In the genomic region with DNA sequence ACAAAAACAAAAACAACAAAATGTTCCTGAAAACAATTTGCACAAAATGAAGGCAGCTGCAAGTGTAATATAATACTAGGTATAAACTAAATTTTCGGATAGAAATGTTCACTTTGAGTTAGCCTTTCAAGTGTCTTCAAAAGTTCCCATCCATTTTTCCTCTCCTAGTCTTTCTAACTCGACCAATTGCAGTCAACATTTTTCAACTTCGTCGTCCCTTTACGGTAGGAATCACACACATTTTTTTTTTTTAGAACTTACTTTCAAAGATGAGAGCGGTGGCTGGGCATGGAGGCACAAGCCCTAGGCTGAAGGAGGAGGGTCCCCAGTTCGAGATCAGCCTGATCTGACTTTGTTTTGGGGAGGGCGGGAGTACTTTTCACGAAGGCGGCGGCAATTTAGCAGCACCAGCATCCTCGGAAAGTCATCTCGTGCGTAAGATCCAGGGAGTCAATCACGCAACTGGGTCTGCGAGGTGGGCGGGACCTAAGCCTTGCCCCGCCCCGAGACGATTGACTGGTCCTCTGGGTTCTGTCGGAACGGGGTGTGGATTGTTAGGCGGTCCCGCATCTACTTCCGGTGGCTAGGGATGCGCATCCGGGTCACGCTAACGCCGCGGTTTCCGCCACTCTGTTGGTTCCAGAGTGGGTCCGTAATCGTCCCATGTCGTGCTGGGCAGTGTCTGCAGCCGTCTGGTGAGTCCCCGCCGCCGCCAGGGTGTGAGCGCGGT, we compare ENCODE assay signal across 8 mouse cellular contexts. TPM values are rescaled to one million over a fixed set of nuclear protein-coding genes. Genes with fewer than 3 reads are reported as not detected.
DNase-seq lines count a peak whose midpoint lies in the region; ATAC-seq lines count a peak whose summit lies in the region.

TSS of gene Eya3 (plus strand) at position 527 of the 730 bp plus-strand sequence.

- DNase-seq in adrenal gland, adult (ENCODE audit: inconsistent age in 2 of 2, low spot score in 1 of 2) = peak; percentile 97 to 98
- peak; percentile 99 for DNase-seq in embryo, embryonic 10.5 days (ENCODE audit: low spot score)
- peak; percentile 95 for DNase-seq in gastrocnemius, postnatal 14 days
- DNase-seq in left cerebral cortex, postnatal 10 days (ENCODE audit: extremely low spot score in 1 of 2, low spot score in 2 of 2) = peak; percentile 93 to 96
- peak; percentile 92 for DNase-seq in right cerebral cortex, postnatal 25 days
- DNase-seq in urinary bladder, postnatal 4 days (ENCODE audit: low spot score in 2 of 2) = peak; percentile 92

- intact Hi-C loops in gastrocnemius, postnatal 14 days (cut with DNase I; ENCODE audit: low total_unique reads) = no loop called here
- intact Hi-C loops in left cerebral cortex, postnatal 10 days (cut with DNase I) = no loop called here

- peak; percentile 98 for ATAC-seq in inflammation-experienced regulatory T-cells, adult 6 months
- peak; percentile 99 for ATAC-seq in megakaryocyte-erythroid progenitor cell, adult 5-6 weeks (replicated peaks; ENCODE audit: low FRiP score, low TSS enrichment, poor library complexity, severe bottlenecking)

RNA-seq across cellular contexts. Expression of gene Eya3, which starts in this region (rescaled TPM):
- 10 to 100 TPM; 14.2 to 14.3 TPM for total RNA-seq in gastrocnemius, postnatal 14 days (2021)
- polyA plus RNA-seq in inflammation-experienced regulatory T-cells, adult 6 months (2017; shearing (Covaris generic)) = 10 to 100 TPM; 29.4 to 32.5 (median 32.1) TPM
- 10 to 100 TPM; 22.1 to 23.8 TPM for total RNA-seq in left cerebral cortex, postnatal 10 days (2021)
- 34.3 and 35.4 TPM in 2 replicates for total RNA-seq in megakaryocyte-erythroid progenitor cell, adult 5-6 weeks (2014; fragmentation: Nextera tagmentation)
- 22.3 and 25.2 TPM in 2 replicates for total RNA-seq in megakaryocyte-erythroid progenitor cell, adult 5-6 weeks (2017)

Comparison
In these comparisons a context has a peak if more than half of its experiments do, and no peak if none do; other contexts are left out.
1. Peak in every context shown above with its lines: DNase-seq and ATAC-seq.